Mouse (Mus musculus): ENCODE measurements around the gene Olfm2. TPM values are rescaled to one million over a fixed set of nuclear protein-coding genes. Genes with fewer than 3 reads are reported as not detected.

Olfm2 gene
- total RNA-seq, 4 experiments from 2014 or later: 0.16 to 0.32 TPM; not detected in 2

Other genes starting within 250 kb of the Olfm2 start
- 10 to 100 TPM; 13.4 to 20.6 (median 18.9) TPM for gene Zfp266, start 224.9 kb downstream of the Olfm2 start, total RNA-seq (2022)
- 1 to 10 TPM; 2.0 to 4.2 (median 2.5) TPM for gene Zfp846, start 165.1 kb downstream of the Olfm2 start, total RNA-seq (2022)
- 100 to 1,000 TPM; 164 to 206 (median 183) TPM for gene Ubl5, start 103.5 kb downstream of the Olfm2 start, total RNA-seq (2022)
- gene Fbxl12, start 101.6 kb downstream of the Olfm2 start, total RNA-seq (2022): 1 to 10 TPM; 3.8 to 5.9 (median 4.7) TPM
- gene Pin1, start 94.3 kb downstream of the Olfm2 start, total RNA-seq (2022): 10 to 100 TPM; 12.2 to 15.0 (median 13.7) TPM
- gene Col5a3, start 68.7 kb upstream of the Olfm2 start, total RNA-seq (2022): 1 to 10 TPM; 2.8 to 8.0 (median 6.7) TPM
- gene Rdh8, start 72.2 kb upstream of the Olfm2 start, total RNA-seq (2022): 1 to 10 TPM in 1 of 4 experiments, under 1 TPM in 2, not detected in 1; 0.46 to 1.0 (median 0.80) TPM
- gene A230050P20Rik, start 122.3 kb upstream of the Olfm2 start, total RNA-seq (2022): 1 to 10 TPM in 3 of 4 experiments, under 1 TPM in 1; 0.53 to 2.7 (median 1.5) TPM
- gene Angptl6, start 133.4 kb upstream of the Olfm2 start, total RNA-seq (2022): 1 to 10 TPM; 6.5 to 7.6 (median 7.1) TPM
- 10 to 100 TPM in 1 of 4 experiments, 1 to 10 TPM in 3; 6.8 to 10.9 (median 8.3) TPM for gene Ppan, start 141.8 kb upstream of the Olfm2 start, total RNA-seq (2022)
- 100 to 1,000 TPM in 3 of 4 experiments, 10 to 100 TPM in 1; 95.7 to 105 (median 102) TPM for gene Eif3g, start 152.3 kb upstream of the Olfm2 start, total RNA-seq (2022)
- 1 to 10 TPM; 5.5 to 6.0 (median 5.8) TPM for gene Dnmt1, start 213.5 kb upstream of the Olfm2 start, total RNA-seq (2022)
- 1 to 10 TPM in 1 of 4 experiments, under 1 TPM in 3; 0.46 to 1.1 (median 0.74) TPM for gene S1pr2, start 230.4 kb upstream of the Olfm2 start, total RNA-seq (2022)